Mouse (Mus musculus) MEL (cell line): ENCODE data around the gene Socs5. TPM values are rescaled to one million over a fixed set of nuclear protein-coding genes. Genes with fewer than 3 reads are reported as not detected.

Source experiments
- DNase-seq: peaks from one replicate; pipeline ENCODE4 v3.0.0; 2011; ENCODE audit warnings: low read depth, low spot score
- H3K27ac ChIP-seq: 2 replicates; pipeline ENCODE4 v1.5.1; 2012; ENCODE audit warnings: low read depth, mild to moderate bottlenecking, control low read depth, low read length, moderate library complexity; ENCODE audit not compliant: control insufficient read depth
- H3K27me3 ChIP-seq, 2 experiments: fragments of 150-350 bp in 1 of 2; sonication (generic) in 1 of 2; 2 replicates each; pipeline ENCODE4 v1.6.1; 2012; ENCODE audit warnings: low read length in 2 of 2, mild to moderate bottlenecking in 2 of 2, improper control_type of control experiment in 1 of 2, moderate library complexity in 1 of 2; ENCODE audit not compliant: insufficient read depth in 2 of 2, control insufficient read depth in 1 of 2
- H3K36me3 ChIP-seq, 2 experiments: 2 replicates each; pipeline ENCODE4 v1.6.1; 2012 to 2014; ENCODE audit warnings: low read length in 2 of 2, improper control_type of control experiment in 1 of 2, inconsistent platforms in 1 of 2, mild to moderate bottlenecking in 1 of 2; ENCODE audit not compliant: insufficient read depth in 2 of 2, control insufficient read depth in 1 of 2
- H3K4me1 ChIP-seq, 2 experiments: fragments of 150-350 bp in 1 of 2; sonication (generic) in 1 of 2; 2 replicates each; pipeline ENCODE4 v1.6.1; 2012; ENCODE audit warnings: low read length in 2 of 2, improper control_type of control experiment in 1 of 2, mild to moderate bottlenecking in 1 of 2; ENCODE audit not compliant: insufficient read depth in 2 of 2, control insufficient read depth in 1 of 2
- H3K4me3 ChIP-seq, 2 experiments: fragments of 150-350 bp in 1 of 2; sonication (generic) in 1 of 2; 2 replicates each; pipeline ENCODE4 v1.5.1; 2012; ENCODE audit warnings: low read depth in 2 of 2, low read length in 2 of 2, mild to moderate bottlenecking in 2 of 2, moderate library complexity in 2 of 2, control low read depth in 1 of 2, improper control_type of control experiment in 1 of 2; ENCODE audit not compliant: control insufficient read depth in 1 of 2, insufficient read depth in 1 of 2
- H3K79me2 ChIP-seq: 2 replicates; pipeline ENCODE4 v1.6.1; 2012; ENCODE audit warnings: mild to moderate bottlenecking, low read length, moderate library complexity; ENCODE audit not compliant: control insufficient read depth, poor library complexity, insufficient read depth
- H3K9ac ChIP-seq: 2 replicates; pipeline ENCODE4 v1.6.1; 2012; ENCODE audit warnings: low read depth, mild to moderate bottlenecking, control low read depth, low read length, moderate library complexity; ENCODE audit not compliant: control insufficient read depth, poor library complexity, severe bottlenecking
- H3K9me3 ChIP-seq: fragments of 150-350 bp; sonication (generic); replicated peaks from 2 replicates; pipeline ENCODE4 v1.6.1; 2012; ENCODE audit warnings: mild to moderate bottlenecking, low read length, improper control_type of control experiment, moderate library complexity; ENCODE audit not compliant: insufficient read depth
- BHLHE40 ChIP-seq: IDR thresholded peaks from 2 replicates; pipeline ENCODE4 v1.6.1; 2012; ENCODE audit warnings: low read depth, mild to moderate bottlenecking, inconsistent platforms, low read length, improper control_type of control experiment, borderline replicate concordance
- E2F4 ChIP-seq: IDR thresholded peaks from 2 replicates; pipeline ENCODE4 v1.6.1; 2011; ENCODE audit warnings: low read depth, low read length, improper control_type of control experiment, borderline replicate concordance
- EP300 ChIP-seq, 2 experiments: IDR thresholded peaks; 2 replicates each; pipeline ENCODE4 v1.6.1; 2011; ENCODE audit warnings: improper control_type of control experiment in 2 of 2, low read length in 2 of 2, low read depth in 1 of 2, mild to moderate bottlenecking in 1 of 2
- ETS1 ChIP-seq: IDR thresholded peaks from 2 replicates; pipeline ENCODE4 v1.6.1; 2012; ENCODE audit warnings: low read depth, mild to moderate bottlenecking, inconsistent platforms, low read length, improper control_type of control experiment, moderate library complexity
- GABPA ChIP-seq: IDR thresholded peaks from 2 replicates; pipeline ENCODE4 v1.6.1; 2012; ENCODE audit warnings: low read depth, mild to moderate bottlenecking, inconsistent platforms, low read length, improper control_type of control experiment, moderate library complexity
- GATA1 ChIP-seq: IDR thresholded peaks from 2 replicates; pipeline ENCODE4 v1.6.1; 2011; ENCODE audit warnings: low read depth, low read length, improper control_type of control experiment
- HCFC1 ChIP-seq: IDR thresholded peaks from 2 replicates; pipeline ENCODE4 v1.6.1; 2012; ENCODE audit warnings: low read depth, mild to moderate bottlenecking, inconsistent platforms, low read length, improper control_type of control experiment, moderate library complexity
- MAFK ChIP-seq: IDR thresholded peaks from 2 replicates; pipeline ENCODE4 v1.6.1; 2011; ENCODE audit warnings: low read depth, mild to moderate bottlenecking, low read length, improper control_type of control experiment, borderline replicate concordance
- MAX ChIP-seq: IDR thresholded peaks from 2 replicates; pipeline ENCODE4 v1.6.1; 2011; ENCODE audit warnings: low read length, improper control_type of control experiment
- MAZ ChIP-seq: IDR thresholded peaks from 2 replicates; pipeline ENCODE4 v1.6.1; 2012; ENCODE audit warnings: low read depth, mild to moderate bottlenecking, inconsistent platforms, low read length, improper control_type of control experiment
- MEF2A ChIP-seq: IDR thresholded peaks from 2 replicates; pipeline ENCODE4 v1.6.1; 2014; ENCODE audit warnings: low read depth, mild to moderate bottlenecking, inconsistent platforms, low read length, improper control_type of control experiment; ENCODE audit not compliant: poor library complexity, insufficient replicate concordance, severe bottlenecking; ENCODE audit errors: extremely low read depth
- MXI1 ChIP-seq: IDR thresholded peaks from 2 replicates; pipeline ENCODE4 v1.6.1; 2011; ENCODE audit warnings: mild to moderate bottlenecking, low read depth, low read length, improper control_type of control experiment
- MYB ChIP-seq: IDR thresholded peaks from 2 replicates; pipeline ENCODE4 v1.6.1; 2011; ENCODE audit warnings: mild to moderate bottlenecking, low read depth, low read length, improper control_type of control experiment
- MYC ChIP-seq: IDR thresholded peaks from 2 replicates; pipeline ENCODE4 v1.6.1; 2011; ENCODE audit warnings: low read depth, mild to moderate bottlenecking, low read length, improper control_type of control experiment, moderate library complexity
- NELFE ChIP-seq: IDR thresholded peaks from 2 replicates; pipeline ENCODE4 v1.6.1; 2011; ENCODE audit warnings: low read depth, low read length, improper control_type of control experiment
- NRF1 ChIP-seq: IDR thresholded peaks from 2 replicates; pipeline ENCODE4 v1.6.1; 2014; ENCODE audit warnings: low read depth, mild to moderate bottlenecking, inconsistent platforms, low read length, improper control_type of control experiment, moderate library complexity; ENCODE audit not compliant: poor library complexity, insufficient read depth, severe bottlenecking
- POLR2A ChIP-seq, 2 experiments: IDR thresholded peaks; 2 replicates each; pipeline ENCODE4 v1.6.1; 2011 to 2012; ENCODE audit warnings: low read length in 2 of 2, mild to moderate bottlenecking in 2 of 2, control low read depth in 1 of 2, improper control_type of control experiment in 1 of 2, low read depth in 1 of 2, moderate library complexity in 1 of 2; ENCODE audit not compliant: control insufficient read depth in 1 of 2, insufficient read depth in 1 of 2, poor library complexity in 1 of 2
- POLR2AphosphoS2 ChIP-seq: IDR thresholded peaks from 2 replicates; pipeline ENCODE4 v1.6.1; 2011; ENCODE audit warnings: low read length, improper control_type of control experiment
- POLR2AphosphoS5 ChIP-seq: IDR thresholded peaks from 2 replicates; pipeline ENCODE4 v1.6.1; 2012; ENCODE audit warnings: low read depth, borderline replicate concordance, mild to moderate bottlenecking, inconsistent platforms, low read length, moderate library complexity, mixed read lengths
- RCOR1 ChIP-seq: IDR thresholded peaks from 2 replicates; pipeline ENCODE4 v1.6.1; 2012; ENCODE audit warnings: low read depth, mild to moderate bottlenecking, inconsistent platforms, low read length, improper control_type of control experiment
- SIN3A ChIP-seq: IDR thresholded peaks from 2 replicates; pipeline ENCODE4 v1.6.1; 2012; ENCODE audit warnings: low read length, improper control_type of control experiment, inconsistent platforms
- TAL1 ChIP-seq: IDR thresholded peaks from 2 replicates; pipeline ENCODE4 v1.6.1; 2012; ENCODE audit warnings: mild to moderate bottlenecking, inconsistent platforms, low read length, moderate library complexity, mixed read lengths
- TBP ChIP-seq: IDR thresholded peaks from 2 replicates; pipeline ENCODE4 v1.8.0; 2011; ENCODE audit warnings: low read depth, low read length, improper control_type of control experiment
- TCF12 ChIP-seq: IDR thresholded peaks from 2 replicates; pipeline ENCODE4 v1.6.1; 2014; ENCODE audit warnings: low read depth, mild to moderate bottlenecking, inconsistent platforms, low read length, improper control_type of control experiment, moderate library complexity
- UBTF ChIP-seq: IDR thresholded peaks from 2 replicates; pipeline ENCODE4 v1.6.1; 2012; ENCODE audit warnings: low read depth, mild to moderate bottlenecking, inconsistent platforms, low read length, improper control_type of control experiment, moderate library complexity, borderline replicate concordance; ENCODE audit not compliant: insufficient read depth
- ZC3H11A ChIP-seq: IDR thresholded peaks from 2 replicates; pipeline ENCODE4 v1.6.1; 2012; ENCODE audit warnings: low read depth, mild to moderate bottlenecking, inconsistent platforms, low read length, improper control_type of control experiment
- ZKSCAN1 ChIP-seq: IDR thresholded peaks from 2 replicates; pipeline ENCODE4 v1.6.1; 2012; ENCODE audit warnings: low read depth, mild to moderate bottlenecking, inconsistent platforms, low read length, improper control_type of control experiment, moderate library complexity
- ZNF384 ChIP-seq: IDR thresholded peaks from 2 replicates; pipeline ENCODE4 v1.6.1; 2012; ENCODE audit warnings: low read depth, mild to moderate bottlenecking, inconsistent platforms, low read length, improper control_type of control experiment
- polyA plus RNA-seq, 2 experiments: library from polyadenylated mRNA; stranded (reverse) in 1 of 2; unstranded in 1 of 2; fragments of >175 nt in 1 of 2; fragments of >200 nt in 1 of 2; gene quantifications; 2 replicates each; pipeline versions ENCODE4 v1.2.1 to v1.2.4; 2012; ENCODE audit warnings: low replicate concordance in 2 of 2, low read depth in 1 of 2; ENCODE audit not compliant: insufficient read length in 2 of 2, insufficient read depth in 1 of 2, missing spikeins in 1 of 2
- total RNA-seq: library from RNA; depleted of rRNA; stranded (reverse); fragments of 300-350 nt; gene quantifications from 2 replicates; pipeline ENCODE4 v1.2.3, GENCODE M21; 2012

Socs5 gene
- total and polyA plus RNA-seq, 3 experiments, result 6.4 to 9.7 TPM; not detected in 1

- DNase-seq, result no peak
- Histone ChIP-seq H3K4me3 (no peak overlapping the region), H3K9ac (no peak overlapping the region), H3K9me3 (no peaks in the 10 kb centered on the region)
- no peak for TF ChIP-seq MEF2A
- no peak for TF ChIP-seq E2F4
- TF ChIP-seq HCFC1, result no peak
- TF ChIP-seq POLR2AphosphoS5, result no peak
- no peak for TF ChIP-seq GABPA
- TF ChIP-seq NELFE, result no peak
- TF ChIP-seq, all 39 proteins: peak for 0
- no peaks in the 10 kb centered on the region for H3K27me3 ChIP-seq
- H3K27ac ChIP-seq, result no peak overlapping the region
- H3K36me3 ChIP-seq, result peaks cover 0 to 12% of the 10 kb centered on the region in 2 experiments; a peak in 2 of 4 replicates
- peaks cover 6 to 22% of the 10 kb centered on the region in 2 experiments for H3K4me1 ChIP-seq
- H3K79me2 ChIP-seq, result no peaks in the 10 kb centered on the region
Observed at GRCm38 (mm10) chr17:87179939-87180550, 72.6 kb downstream of the Socs5 start.

DNA sequence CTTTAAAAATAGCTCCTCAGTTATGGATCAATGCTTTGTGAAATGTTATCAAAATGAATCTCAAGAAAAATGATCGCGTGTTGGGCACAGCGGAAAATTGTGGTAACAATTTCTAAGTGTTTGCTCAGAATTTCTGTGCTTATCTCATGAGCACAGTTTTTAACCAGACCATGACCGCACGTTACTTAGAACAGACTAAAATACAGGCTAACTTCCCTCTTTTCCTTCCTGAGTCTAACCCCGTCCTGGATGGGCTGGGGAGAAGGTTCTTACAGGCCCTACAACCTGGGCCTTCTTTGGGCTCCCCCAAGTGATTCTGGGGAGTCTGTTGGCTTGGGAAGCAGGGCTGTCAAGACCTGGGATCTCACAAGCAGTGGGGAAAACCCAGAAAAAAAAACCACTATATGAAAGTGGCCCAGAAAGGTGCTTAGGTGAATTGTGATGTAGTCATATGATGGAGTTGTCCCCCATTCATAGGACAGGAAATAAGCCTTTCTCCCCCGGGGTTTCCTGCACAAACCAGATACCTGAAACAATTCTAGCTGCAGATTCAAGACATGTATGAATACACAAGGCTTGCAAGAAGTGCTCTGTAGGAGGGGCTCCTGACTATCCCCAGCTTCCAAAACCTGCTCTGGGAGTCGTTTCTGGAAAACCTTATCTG lies 74.3 kb downstream of the Socs5 start:
- Histone ChIP-seq H3K9me3 (no peaks in the 10 kb centered on the region), H3K27ac (peak overlapping the region; percentile 86), H3K79me2 (no peaks in the 10 kb centered on the region), H3K4me3 (peak overlapping the region; percentile 16 to 19; a peak in 2 of 4 replicates), H3K4me1 (peaks cover 6 to 22% of the 10 kb centered on the region in 2 experiments), H3K27me3 (no peaks in the 10 kb centered on the region), H3K9ac (peak overlapping the region; percentile 20; the same call in 1 of the 2 replicates), H3K36me3 (peaks cover 0 to 12% of the 10 kb centered on the region in 2 experiments; a peak in 2 of 4 replicates)
- DNase-seq, result peak; percentile 90
- TF ChIP-seq MEF2A (peak; percentile 49; the same call in 1 of the 2 replicates), TBP (0 out of 2 replicates have a peak, but pooled peaks have one; percentile 29), POLR2AphosphoS2 (no peak), ZNF384 (no peak), MYB (peak; percentile 47), GATA1 (peak; percentile 95), TCF12 (peak; percentile 91), UBTF (no peak), MAX (peak; percentile 42; the same call in 1 of the 2 replicates), ZKSCAN1 (no peak), SIN3A (peak; percentile 65; the same call in 1 of the 2 replicates), MAFK (no peak), MAZ (no peak), POLR2A (IDR thresholded peaks at IDR 0.05; ENCODE audit: control insufficient read depth in 1 of 2, insufficient read depth in 1 of 2, low read depth in 1 of 2, low read length in 2 of 2, poor library complexity in 1 of 2) (no peak), EP300 (IDR thresholded peaks at IDR 0.05; ENCODE audit: low read depth in 1 of 2, low read length in 2 of 2) (peak; percentile 93 to 94), ZC3H11A (no peak), MYC (peak; percentile 65; the same call in 1 of the 2 replicates), ETS1 (peak; percentile 83), MXI1 (no peak; the same call in 1 of the 2 replicates), POLR2AphosphoS5 (no peak), RCOR1 (peak; percentile 94), NRF1 (no peak), TAL1 (peak; percentile 80), BHLHE40 (peak; percentile 99)
